Mouse (Mus musculus): Measurements from ENCODE around the gene Pwwp2b. TPM values are rescaled to one million over a fixed set of nuclear protein-coding genes. Genes with fewer than 3 reads are reported as not detected.

The Pwwp2b gene
- polyA plus RNA-seq, 1 experiment from 2014 or later, result 3.5 TPM

DNA sequence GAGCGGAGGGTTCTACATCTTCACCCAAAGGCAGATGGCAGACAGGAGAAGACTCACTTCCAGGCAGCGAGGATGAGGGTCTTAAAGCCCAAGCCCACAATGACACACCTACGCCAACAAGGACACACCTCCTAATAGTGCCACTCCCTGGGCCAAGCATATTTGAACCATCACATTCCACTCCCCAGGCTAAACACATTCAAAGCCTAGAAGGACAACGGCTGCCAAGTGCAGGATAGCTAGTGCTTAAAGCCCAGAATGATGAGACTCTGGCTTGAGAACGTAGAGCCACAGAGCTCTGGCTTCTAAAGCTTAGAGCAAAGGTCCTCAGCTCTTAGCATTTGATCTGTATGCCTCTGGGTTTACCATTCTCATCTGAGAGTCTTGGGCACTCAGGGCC, 45.8 kb downstream of the Pwwp2b start:
- H3K4me3 ChIP-seq (ENCODE audit: low read depth, low read length), result no peak overlapping the region
- no peak overlapping the region for H3K4me2 ChIP-seq
- H3K27me3 ChIP-seq (replicated peaks; ENCODE audit: control insufficient read depth, insufficient read depth, low read length), result no peaks in the 10 kb centered on the region
- H3K9ac ChIP-seq (ENCODE audit: low read depth, low read length), result no peak overlapping the region
- H3K4me1 ChIP-seq (replicated peaks; ENCODE audit: control insufficient read depth, insufficient read depth, low read length), result peaks cover 6% of the 10 kb centered on the region; the same call in 1 of the 2 replicates
- no peaks in the 10 kb centered on the region for H3K36me3 ChIP-seq (ENCODE audit: control insufficient read depth, insufficient read depth, low read length)
- DNase-seq (ENCODE audit: low spot score) (no peak), ATAC-seq (replicated peaks; ENCODE audit: low FRiP score) (no peak)
- no peak overlapping the region for H3K27ac ChIP-seq (ENCODE audit: low read depth, low read length)
- WGBS, result 86% methylated on average over 5 of the region's 5 CpGs
- H3K9me3 ChIP-seq (ENCODE audit: control insufficient read depth, low read length), result no peaks in the 10 kb centered on the region

DNA sequence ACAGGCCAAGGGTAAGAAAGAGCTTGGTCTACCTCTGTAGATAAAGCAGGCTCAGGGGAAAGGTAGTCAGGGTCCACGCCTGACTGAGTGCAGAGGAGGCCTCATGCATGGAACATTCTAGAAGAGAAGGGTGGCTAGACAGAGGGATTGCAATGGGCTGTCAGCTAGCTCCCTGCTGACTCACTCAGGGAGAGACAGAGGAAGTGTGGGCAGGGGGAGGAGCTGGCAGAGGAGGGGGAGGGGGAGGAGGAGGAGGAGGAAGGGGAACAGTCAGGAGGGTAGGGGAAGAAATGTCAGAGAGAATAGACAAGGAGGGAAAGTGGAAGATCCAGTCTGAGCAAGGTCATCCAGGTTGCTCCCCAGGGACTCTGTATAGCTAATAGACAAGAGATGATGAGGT, 47.4 kb downstream of the Pwwp2b start:
- 62% methylated on average over 1 of the region's 1 CpGs for WGBS
- Histone ChIP-seq H3K4me2 (no peak overlapping the region), H3K36me3 (ENCODE audit: control insufficient read depth, insufficient read depth, low read length) (no peaks in the 10 kb centered on the region), H3K27ac (ENCODE audit: low read depth, low read length) (no peak overlapping the region), H3K9me3 (ENCODE audit: control insufficient read depth, low read length) (no peaks in the 10 kb centered on the region), H3K9ac (ENCODE audit: low read depth, low read length) (no peak overlapping the region), H3K4me1 (replicated peaks; ENCODE audit: control insufficient read depth, insufficient read depth, low read length) (peaks cover 6% of the 10 kb centered on the region; the same call in 1 of the 2 replicates), H3K4me3 (ENCODE audit: low read depth, low read length) (no peak overlapping the region), H3K27me3 (replicated peaks; ENCODE audit: control insufficient read depth, insufficient read depth, low read length) (no peaks in the 10 kb centered on the region)
- DNase-seq (ENCODE audit: low spot score) (no peak), ATAC-seq (replicated peaks; ENCODE audit: low FRiP score) (no peak; the same call in 1 of the 2 replicates)

DNA sequence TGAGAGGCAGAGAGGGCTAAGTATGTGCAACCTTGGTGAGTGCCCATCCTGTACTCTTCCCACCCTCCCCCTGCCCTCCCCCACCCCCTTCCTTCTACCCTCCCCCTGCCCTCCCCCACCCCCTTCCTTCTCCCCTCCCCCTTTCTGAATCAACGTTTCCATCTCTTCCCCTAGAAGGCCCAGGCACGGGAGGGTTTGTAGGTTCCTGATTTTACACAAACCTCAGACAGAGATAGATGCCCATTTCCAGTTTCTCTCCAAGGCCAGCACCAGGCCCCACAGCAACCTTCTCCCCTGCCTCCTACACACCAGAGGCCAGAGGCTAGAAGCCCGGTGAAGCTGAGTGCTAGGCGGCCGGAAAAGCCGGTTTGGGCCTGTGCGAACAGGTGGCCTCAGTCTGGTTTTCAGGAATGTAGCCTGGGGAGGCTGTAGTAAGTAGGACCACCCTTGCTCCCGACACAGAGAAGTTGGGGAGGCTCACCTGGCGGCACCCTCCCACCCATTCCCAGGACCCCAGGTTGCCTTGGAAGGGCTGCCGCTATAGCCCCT, 48.3 kb downstream of the Pwwp2b start:
- Histone ChIP-seq H3K9ac (ENCODE audit: low read depth, low read length) (no peak overlapping the region), H3K9me3 (ENCODE audit: control insufficient read depth, low read length) (no peaks in the 10 kb centered on the region), H3K4me2 (no peak overlapping the region), H3K27ac (ENCODE audit: low read depth, low read length) (no peak overlapping the region; the same call in 1 of the 2 replicates), H3K27me3 (replicated peaks; ENCODE audit: control insufficient read depth, insufficient read depth, low read length) (no peaks in the 10 kb centered on the region), H3K36me3 (ENCODE audit: control insufficient read depth, insufficient read depth, low read length) (no peaks in the 10 kb centered on the region), H3K4me1 (replicated peaks; ENCODE audit: control insufficient read depth, insufficient read depth, low read length) (peaks cover 6% of the 10 kb centered on the region; the same call in 1 of the 2 replicates), H3K4me3 (ENCODE audit: low read depth, low read length) (no peak overlapping the region)
- no peak for ATAC-seq (replicated peaks; ENCODE audit: low FRiP score)
- no peak for DNase-seq (ENCODE audit: low spot score)
- whole genome bisulfite sequencing, result 54% methylated on average over 10 of the region's 10 CpGs

DNA sequence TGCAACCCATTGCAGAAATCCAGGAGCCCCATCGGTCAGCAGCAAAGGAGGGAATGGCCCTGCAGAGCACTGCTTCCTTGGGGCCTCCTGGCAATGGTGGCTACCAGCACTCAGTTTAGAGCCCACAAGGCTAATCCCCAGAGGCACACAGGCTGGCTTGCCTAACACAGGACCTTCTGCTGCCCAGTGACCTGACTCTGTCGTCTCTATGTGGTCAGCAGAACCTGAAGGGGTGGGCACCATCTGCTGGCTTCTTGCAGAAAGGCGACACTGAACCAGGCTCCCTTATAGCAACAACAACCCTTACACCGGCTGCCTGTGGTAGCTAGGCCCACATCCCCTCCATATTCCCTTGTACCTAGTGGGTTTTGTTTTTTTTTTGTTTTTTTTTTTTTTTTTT, 50.2 kb downstream of the Pwwp2b start:
- 47% methylated on average over 4 of the region's 4 CpGs for WGBS

DNA sequence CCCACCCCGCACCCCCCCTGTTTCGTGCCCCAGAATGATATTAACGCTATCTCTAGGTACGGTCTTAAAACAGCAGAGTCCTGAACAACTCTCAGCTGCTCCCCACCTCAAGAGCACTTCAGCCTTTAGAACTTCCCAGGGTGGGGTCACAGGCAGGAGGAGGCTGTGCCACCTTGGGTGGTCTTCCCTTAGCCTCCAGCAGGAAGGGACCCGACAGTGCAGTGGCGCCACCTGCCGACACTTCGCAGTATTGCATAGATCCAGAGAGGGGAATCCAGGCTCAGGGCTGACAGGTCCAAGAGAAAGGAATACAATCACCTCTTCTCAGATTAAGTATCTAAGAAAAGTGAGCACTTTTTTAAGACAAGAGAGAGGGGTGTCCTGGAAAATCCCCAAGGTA, 51.1 kb downstream of the Pwwp2b start:
- WGBS, result 20% methylated on average over 8 of the region's 8 CpGs
- H3K36me3 ChIP-seq (ENCODE audit: control insufficient read depth, insufficient read depth, low read length), result no peaks in the 10 kb centered on the region
- H3K27me3 ChIP-seq (replicated peaks; ENCODE audit: control insufficient read depth, insufficient read depth, low read length), result no peaks in the 10 kb centered on the region
- no peaks in the 10 kb centered on the region for H3K9me3 ChIP-seq (ENCODE audit: control insufficient read depth, low read length)
- no peak overlapping the region for H3K9ac ChIP-seq (ENCODE audit: low read depth, low read length)
- ATAC-seq (replicated peaks; ENCODE audit: low FRiP score) (no peak), DNase-seq (ENCODE audit: low spot score) (peak; percentile 78)
- no peak overlapping the region for H3K4me2 ChIP-seq
- H3K4me3 ChIP-seq (ENCODE audit: low read depth, low read length), result no peak overlapping the region
- no peak overlapping the region for H3K27ac ChIP-seq (ENCODE audit: low read depth, low read length)
- H3K4me1 ChIP-seq (replicated peaks; ENCODE audit: control insufficient read depth, insufficient read depth, low read length), result peaks cover 6% of the 10 kb centered on the region; the same call in 1 of the 2 replicates

More for the DNA sequence above, 50.2 kb downstream of the Pwwp2b start:
- no peaks in the 10 kb centered on the region for H3K27me3 ChIP-seq (replicated peaks; ENCODE audit: control insufficient read depth, insufficient read depth, low read length)
- H3K36me3 ChIP-seq (ENCODE audit: control insufficient read depth, insufficient read depth, low read length), result no peaks in the 10 kb centered on the region
- ATAC-seq (replicated peaks; ENCODE audit: low FRiP score), result 0 out of 2 replicates have a peak, but pooled peaks have one; percentile 12
- H3K27ac ChIP-seq (ENCODE audit: low read depth, low read length), result no peak overlapping the region
- DNase-seq (ENCODE audit: low spot score), result no peak
- no peak overlapping the region for H3K9ac ChIP-seq (ENCODE audit: low read depth, low read length)
- H3K4me3 ChIP-seq (ENCODE audit: low read depth, low read length), result no peak overlapping the region
- H3K4me1 ChIP-seq (replicated peaks; ENCODE audit: control insufficient read depth, insufficient read depth, low read length), result peaks cover 6% of the 10 kb centered on the region; the same call in 1 of the 2 replicates
- no peak overlapping the region for H3K4me2 ChIP-seq
- H3K9me3 ChIP-seq (ENCODE audit: control insufficient read depth, low read length), result no peaks in the 10 kb centered on the region

DNA sequence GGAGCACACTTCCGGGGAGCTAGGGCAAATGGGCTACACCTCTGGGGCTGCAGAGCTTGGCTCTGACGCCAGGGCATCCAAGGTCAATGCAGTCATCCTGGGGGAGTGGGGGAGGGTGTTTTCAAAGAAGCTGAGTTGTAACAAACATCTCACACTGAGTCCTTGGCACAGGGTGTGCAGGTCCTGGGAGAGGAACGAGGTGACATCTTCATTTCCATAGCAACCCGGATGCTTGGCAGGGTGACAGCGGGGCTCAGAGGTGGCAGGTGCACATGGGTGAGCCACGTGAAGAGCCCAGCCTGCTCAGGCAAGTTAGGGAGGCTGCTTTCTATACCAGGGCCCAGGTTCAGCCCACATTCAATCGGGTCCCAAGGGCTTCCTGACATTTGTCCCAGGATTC, 52.1 kb downstream of the Pwwp2b start:
- Histone ChIP-seq H3K4me2 (no peak overlapping the region), H3K27ac (ENCODE audit: low read depth, low read length) (no peak overlapping the region), H3K36me3 (ENCODE audit: control insufficient read depth, insufficient read depth, low read length) (no peaks in the 10 kb centered on the region), H3K27me3 (replicated peaks; ENCODE audit: control insufficient read depth, insufficient read depth, low read length) (no peaks in the 10 kb centered on the region), H3K4me3 (ENCODE audit: low read depth, low read length) (no peak overlapping the region), H3K9ac (ENCODE audit: low read depth, low read length) (no peak overlapping the region), H3K4me1 (replicated peaks; ENCODE audit: control insufficient read depth, insufficient read depth, low read length) (peaks cover 5% of the 10 kb centered on the region; the same call in 1 of the 2 replicates), H3K9me3 (ENCODE audit: control insufficient read depth, low read length) (no peaks in the 10 kb centered on the region)
- ATAC-seq (replicated peaks; ENCODE audit: low FRiP score), result no peak
- 66% methylated on average over 7 of the region's 7 CpGs for WGBS
- no peak for DNase-seq (ENCODE audit: low spot score)

DNA sequence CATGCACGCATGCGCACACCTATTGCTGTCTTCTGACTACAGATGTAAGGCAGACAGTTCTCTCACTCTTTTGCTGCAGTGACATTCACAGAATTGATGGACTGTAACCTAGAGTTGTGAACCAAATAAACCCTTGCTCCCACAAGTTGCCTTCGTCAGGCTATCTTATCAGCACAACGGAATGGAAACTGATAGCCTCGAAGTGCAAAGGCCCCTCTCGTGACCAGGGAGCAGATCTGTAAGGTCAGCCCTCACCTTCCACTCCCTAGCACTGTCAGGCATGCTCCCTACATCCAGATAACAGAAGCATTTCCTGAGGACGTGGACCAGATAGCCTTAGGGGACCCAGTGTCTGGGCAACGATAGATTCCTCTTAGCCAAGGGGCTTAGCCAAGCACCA, 53.2 kb downstream of the Pwwp2b start:
- Histone ChIP-seq H3K4me3 (ENCODE audit: low read depth, low read length) (no peak overlapping the region), H3K27ac (ENCODE audit: low read depth, low read length) (no peak overlapping the region), H3K9me3 (ENCODE audit: control insufficient read depth, low read length) (no peaks in the 10 kb centered on the region), H3K4me1 (replicated peaks; ENCODE audit: control insufficient read depth, insufficient read depth, low read length) (peaks cover 3% of the 10 kb centered on the region; the same call in 1 of the 2 replicates), H3K9ac (ENCODE audit: low read depth, low read length) (no peak overlapping the region), H3K36me3 (ENCODE audit: control insufficient read depth, insufficient read depth, low read length) (no peaks in the 10 kb centered on the region), H3K27me3 (replicated peaks; ENCODE audit: control insufficient read depth, insufficient read depth, low read length) (no peaks in the 10 kb centered on the region), H3K4me2 (no peak overlapping the region)
- WGBS, result 29% methylated on average over 8 of the region's 8 CpGs
- DNase-seq (ENCODE audit: low spot score) (no peak), ATAC-seq (replicated peaks; ENCODE audit: low FRiP score) (no peak)

DNA sequence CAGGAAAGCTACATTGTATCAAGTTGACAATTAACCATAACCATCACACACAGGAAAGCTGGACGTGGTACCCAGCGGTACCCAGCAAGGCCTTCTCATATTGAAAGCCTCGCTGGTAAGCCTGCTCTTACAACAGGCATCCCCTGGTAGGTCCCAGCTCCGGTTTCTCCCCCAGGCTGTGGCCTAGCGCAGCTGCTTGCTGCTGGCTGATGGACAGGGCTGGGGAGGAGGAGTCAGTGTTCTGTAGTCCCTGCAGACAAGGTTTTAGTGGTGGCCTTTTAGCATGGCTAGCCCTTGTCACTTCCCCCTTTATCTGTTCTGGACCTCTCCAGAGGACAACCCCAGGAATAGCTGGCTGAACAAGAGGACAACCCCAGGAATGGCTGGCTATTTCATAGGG, 54.0 kb downstream of the Pwwp2b start:
- Histone ChIP-seq H3K9ac (ENCODE audit: low read depth, low read length) (no peak overlapping the region), H3K4me3 (ENCODE audit: low read depth, low read length) (no peak overlapping the region), H3K27ac (ENCODE audit: low read depth, low read length) (no peak overlapping the region), H3K27me3 (replicated peaks; ENCODE audit: control insufficient read depth, insufficient read depth, low read length) (no peaks in the 10 kb centered on the region), H3K4me1 (replicated peaks; ENCODE audit: control insufficient read depth, insufficient read depth, low read length) (peaks cover 3% of the 10 kb centered on the region; the same call in 1 of the 2 replicates), H3K4me2 (no peak overlapping the region), H3K36me3 (ENCODE audit: control insufficient read depth, insufficient read depth, low read length) (no peaks in the 10 kb centered on the region), H3K9me3 (ENCODE audit: control insufficient read depth, low read length) (no peaks in the 10 kb centered on the region)
- 58% methylated on average over 5 of the region's 5 CpGs for WGBS
- ATAC-seq (replicated peaks; ENCODE audit: low FRiP score) (no peak), DNase-seq (ENCODE audit: low spot score) (no peak)

DNA sequence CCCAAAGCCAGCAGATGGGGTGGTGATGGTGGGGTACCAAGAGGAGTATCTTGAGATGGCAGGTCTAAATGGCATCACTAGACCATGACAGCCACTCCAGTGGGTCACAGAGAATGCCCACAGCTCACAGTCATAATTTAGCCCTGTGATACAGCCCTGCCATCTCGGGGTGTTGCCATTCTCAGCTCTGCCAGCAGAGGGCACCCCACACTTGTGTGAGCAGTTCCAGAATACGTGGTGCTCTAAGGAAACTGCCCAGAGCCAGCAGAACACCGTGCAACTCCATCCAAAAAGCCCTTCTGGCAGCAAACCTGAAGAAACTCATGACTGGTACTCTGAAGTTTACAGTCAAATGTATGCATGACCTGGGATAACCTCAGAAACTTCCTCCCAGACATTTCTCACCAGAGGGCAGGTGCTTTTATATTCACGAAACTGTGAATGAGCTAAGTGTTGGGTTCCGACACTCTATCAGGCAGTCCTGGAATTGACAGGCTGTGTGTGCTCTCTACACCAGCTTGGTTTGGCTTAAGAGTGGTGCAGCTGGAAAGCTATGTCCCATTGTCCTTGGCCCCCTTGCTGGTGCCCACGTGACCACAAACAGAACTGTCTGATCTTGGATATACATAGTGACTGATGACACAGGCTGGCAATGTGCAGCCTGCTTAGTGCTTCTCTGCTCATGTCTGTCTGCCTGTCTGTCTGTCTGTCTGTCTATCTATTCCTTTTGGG, 55.2 kb downstream of the Pwwp2b start:
- ATAC-seq (replicated peaks; ENCODE audit: low FRiP score), result peak; percentile 41; the same call in 1 of the 2 replicates

More for the DNA sequence above, 55.2 kb downstream of the Pwwp2b start:
- Histone ChIP-seq H3K4me2 (no peak overlapping the region), H3K27ac (ENCODE audit: low read depth, low read length) (no peak overlapping the region), H3K4me3 (ENCODE audit: low read depth, low read length) (no peak overlapping the region), H3K27me3 (replicated peaks; ENCODE audit: control insufficient read depth, insufficient read depth, low read length) (no peaks in the 10 kb centered on the region), H3K9me3 (ENCODE audit: control insufficient read depth, low read length) (no peaks in the 10 kb centered on the region), H3K36me3 (ENCODE audit: control insufficient read depth, insufficient read depth, low read length) (no peaks in the 10 kb centered on the region), H3K9ac (ENCODE audit: low read depth, low read length) (no peak overlapping the region), H3K4me1 (replicated peaks; ENCODE audit: control insufficient read depth, insufficient read depth, low read length) (peaks cover under 1% of the 10 kb centered on the region; the same call in 1 of the 2 replicates)
- peak; percentile 81 for DNase-seq (ENCODE audit: low spot score)
- WGBS, result 39% methylated on average over 6 of the region's 6 CpGs

Data from liver, embryonic 11.5 days (tissue).